Mouse (Mus musculus) right cerebral cortex, postnatal 25 days (tissue): ENCODE results near the gene Marcksl1.
"Not testable (repeated sequence)": the region's sequence is repeated elsewhere in the genome, so short reads cannot be mapped to it uniquely, and the experiment has no call there.

Experiments
- DNase-seq: peaks from one replicate; pipeline ENCODE4 v3.0.0; 2022

Gene Marcksl1

DNA sequence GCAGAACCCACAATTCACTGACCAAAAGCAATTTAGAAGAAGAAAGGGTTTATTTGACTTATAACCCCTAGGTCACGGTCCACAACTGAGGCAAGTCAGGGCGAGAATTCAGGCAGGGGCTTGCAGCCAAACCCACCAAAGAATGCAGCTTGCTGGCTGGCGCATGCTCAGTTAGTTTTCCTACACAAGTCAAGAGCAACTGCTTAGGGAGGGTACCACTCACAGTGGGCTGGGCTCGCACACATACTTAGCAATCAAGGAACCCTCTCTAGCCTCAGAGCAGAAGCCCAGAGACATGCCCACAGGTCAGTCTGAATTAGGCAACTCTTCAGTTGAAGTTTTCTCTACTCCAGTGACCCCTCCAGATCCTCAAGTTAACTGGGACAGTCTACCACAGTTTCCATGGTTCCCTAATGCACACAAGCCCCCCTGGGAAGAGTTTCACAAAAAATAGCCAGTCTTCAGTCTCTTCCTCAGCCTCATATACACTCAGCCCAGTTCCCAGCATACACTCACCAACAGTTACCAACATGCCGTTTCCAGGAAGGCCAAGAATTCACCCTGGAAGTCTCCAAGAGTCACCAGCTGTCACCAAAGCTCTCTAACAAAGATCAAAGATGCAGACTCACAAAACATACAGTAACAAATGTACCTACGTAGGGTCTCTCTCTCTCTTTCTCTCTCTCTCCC, 2.5 kb upstream of the Marcksl1 start:
- DNase-seq, result no peak

DNA sequence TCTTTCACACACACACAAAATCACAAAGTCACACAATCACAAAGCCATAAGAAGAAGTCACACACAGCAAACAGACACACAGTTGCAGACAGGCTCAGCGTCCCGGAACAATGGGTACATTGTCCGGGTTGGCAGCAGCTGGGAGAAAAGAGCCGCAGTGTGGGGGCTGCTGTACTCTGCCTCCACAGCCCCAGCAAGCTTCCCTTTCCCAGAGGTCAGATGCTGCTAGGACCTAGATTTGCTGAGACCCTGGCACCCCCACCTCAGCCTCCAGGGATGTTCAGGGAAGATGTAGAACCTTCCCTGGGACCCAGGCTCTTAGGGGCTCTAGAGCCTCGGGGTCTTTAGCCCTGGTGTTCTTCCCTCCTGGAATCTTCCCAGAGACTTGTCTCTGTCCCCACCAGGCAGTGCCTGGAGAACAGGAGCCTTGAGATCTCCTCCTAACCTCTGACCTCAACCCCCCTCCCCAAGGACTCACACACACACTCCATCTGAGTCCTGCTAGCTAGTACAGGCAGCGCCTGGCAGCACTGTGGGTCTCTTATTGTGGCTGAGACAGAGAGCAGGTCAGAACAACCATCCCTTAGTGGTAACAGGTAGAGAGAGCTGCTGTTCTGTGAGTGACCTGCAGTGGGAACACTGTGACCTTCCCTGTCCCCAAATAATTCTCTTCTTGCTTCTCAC, 1.8 kb upstream of the Marcksl1 start:
- DNase-seq, result no peak

- no peak for DNase-seq
Observed at GRCm38 (mm10) chr4:129513891-129514290, 510 bp downstream of the Marcksl1 start.

GRCm38 (mm10) chr4:129514300-129514898, 1.0 kb downstream of the Marcksl1 start:
- peak; percentile 61 for DNase-seq

DNA sequence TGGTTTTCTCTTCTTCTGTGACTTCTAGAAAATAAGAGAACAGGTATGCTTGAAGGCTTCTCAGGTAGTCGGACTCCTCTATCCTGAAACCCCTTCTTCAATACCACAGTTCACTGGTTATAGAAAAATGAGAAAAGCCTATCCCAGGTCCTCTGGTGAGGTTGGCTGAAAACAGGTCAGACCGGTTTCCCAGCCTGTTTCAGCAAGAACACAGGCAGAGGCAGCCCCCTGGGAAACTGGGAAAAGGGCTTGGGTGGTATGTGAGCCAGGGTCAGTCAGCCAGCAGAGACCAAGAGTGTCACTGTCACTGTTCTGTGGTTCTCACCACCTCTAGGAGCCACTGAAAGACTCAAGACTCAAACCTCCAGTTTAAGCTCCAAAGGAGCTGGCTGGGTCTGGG, 3.5 kb downstream of the Marcksl1 start:
- no peak for DNase-seq

- DNase-seq, result no peak
Observed at GRCm38 (mm10) chr4:129518519-129518918, 5.1 kb downstream of the Marcksl1 start.

DNA sequence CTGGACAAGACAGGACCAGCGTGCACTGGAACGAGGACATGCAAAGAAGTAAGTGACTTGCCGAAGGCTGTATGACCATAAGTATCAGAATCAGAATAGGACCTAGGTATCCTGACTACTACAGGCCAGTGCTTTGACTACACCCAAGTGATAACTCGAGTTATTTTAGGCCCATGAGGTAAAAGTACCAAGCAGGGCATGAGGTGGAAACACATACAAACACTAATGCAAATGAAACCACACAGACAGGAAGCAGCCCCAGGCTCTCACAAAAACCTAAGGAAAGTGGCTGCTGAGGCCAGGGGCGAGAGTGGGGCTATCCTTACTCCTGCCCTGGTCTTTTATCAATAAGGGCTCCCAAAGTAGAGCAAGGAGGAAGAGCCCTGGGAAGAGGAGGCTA, 12.0 kb downstream of the Marcksl1 start:
- no peak for DNase-seq

DNA sequence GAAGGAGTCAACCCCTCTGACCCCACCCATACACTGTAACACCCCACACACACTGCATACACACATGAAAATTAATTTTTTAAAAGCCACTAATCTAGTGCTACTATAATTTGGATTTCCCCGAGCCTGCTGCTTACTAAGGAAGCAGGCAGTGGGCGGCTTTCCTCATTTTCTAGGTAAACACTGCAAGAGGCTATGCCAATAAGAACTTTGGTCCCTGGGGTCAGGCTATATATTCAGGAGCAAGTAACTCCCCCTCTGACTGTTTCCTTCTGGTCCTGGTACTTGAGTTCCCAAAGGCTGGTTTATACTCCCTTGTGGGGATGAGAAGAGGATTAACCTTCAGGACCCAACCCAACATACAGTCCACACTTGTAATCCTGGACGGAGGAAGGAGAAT, 12.5 kb downstream of the Marcksl1 start:
- DNase-seq, result no peak

GRCm38 (mm10) chr4:129528901-129529300, 15.5 kb downstream of the Marcksl1 start:
- DNase-seq, result not testable (repeated sequence)

GRCm38 (mm10) chr4:129540012-129540411, 26.6 kb downstream of the Marcksl1 start:
- no peak for DNase-seq

- no peak for DNase-seq
Observed at GRCm38 (mm10) chr4:129541868-129542591, 28.6 kb downstream of the Marcksl1 start.

DNA sequence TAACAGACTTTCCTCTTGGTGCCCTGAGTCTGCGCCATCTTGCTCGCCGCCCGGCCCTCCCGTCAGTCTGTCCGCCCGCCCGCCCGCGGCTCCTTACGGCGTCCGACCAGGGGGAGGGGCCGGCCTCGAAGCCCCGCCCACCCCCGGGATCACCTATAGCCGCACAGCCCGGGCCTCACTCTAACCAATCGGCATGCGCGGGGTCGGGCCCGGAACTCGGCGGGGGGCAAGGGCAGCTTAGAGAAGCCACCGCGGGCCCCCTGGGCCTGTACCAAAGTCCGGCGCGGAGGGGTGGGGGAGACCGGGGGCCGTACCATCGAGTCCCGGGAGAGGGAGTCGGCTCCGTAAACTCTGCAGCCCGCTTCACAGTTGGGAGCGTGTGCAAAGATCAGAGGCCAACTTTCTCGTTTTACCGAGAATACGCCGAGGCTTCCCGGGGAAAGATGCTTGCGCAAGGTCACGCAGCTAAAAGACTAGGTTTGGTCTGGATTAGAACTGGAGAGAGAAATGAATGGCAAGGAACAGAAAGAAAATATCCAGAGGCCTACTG, 29.3 kb downstream of the Marcksl1 start, which contains the start of gene Hdac1:
Gene Hdac1, minus strand, starts transcription at position 122 of the 550 bp plus-strand sequence.
- DNase-seq, result peak; percentile 96

DNA sequence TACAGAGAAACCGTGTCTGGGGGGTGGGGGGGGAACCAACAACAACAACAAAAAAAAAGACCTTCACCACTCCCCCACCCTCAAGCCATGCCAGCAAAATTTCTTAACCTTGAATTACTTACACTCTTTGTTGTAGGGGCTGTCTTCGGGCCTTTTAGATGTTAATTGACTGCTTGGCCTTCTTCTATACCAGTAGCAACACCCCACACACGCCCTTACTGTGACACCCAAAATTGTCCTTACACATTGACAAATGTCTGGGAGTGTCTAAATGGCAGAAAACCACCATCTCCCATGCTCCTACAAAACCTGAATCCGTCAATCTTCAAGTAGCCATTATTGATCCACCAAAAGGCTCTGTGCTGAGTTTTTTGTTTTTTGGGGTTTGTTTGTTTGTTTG, 30.7 kb downstream of the Marcksl1 start:
- no peak for DNase-seq

- not testable (repeated sequence) for DNase-seq
Observed at GRCm38 (mm10) chr4:129547631-129548030, 34.2 kb downstream of the Marcksl1 start.

- no peak for DNase-seq
Observed at GRCm38 (mm10) chr4:129549306-129549705, 35.9 kb downstream of the Marcksl1 start.

- no peak for DNase-seq
Observed at GRCm38 (mm10) chr4:129550295-129550694, 36.9 kb downstream of the Marcksl1 start.

DNA sequence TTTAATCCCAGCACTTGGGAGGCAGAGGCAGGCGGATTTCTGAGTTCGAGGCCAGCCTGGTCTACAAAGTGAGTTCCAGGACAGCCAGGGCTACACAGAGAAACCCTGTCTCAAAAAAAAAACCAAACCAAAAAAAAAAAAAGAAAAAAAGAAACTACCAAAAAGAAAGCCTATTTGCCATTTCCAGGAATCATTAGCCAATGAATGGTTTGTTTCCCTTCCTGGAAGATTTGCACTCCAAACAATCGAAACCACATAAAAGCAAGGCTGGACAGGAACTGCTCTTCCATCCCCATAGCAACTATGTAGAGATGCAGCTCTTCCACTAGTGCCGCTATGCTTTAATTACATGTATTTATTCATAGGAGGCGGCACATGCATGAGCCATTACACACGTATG, 41.1 kb downstream of the Marcksl1 start:
- DNase-seq, result not testable (repeated sequence)

- peak; percentile 27 for DNase-seq
Observed at GRCm38 (mm10) chr4:129555421-129555861, 42.1 kb downstream of the Marcksl1 start.

DNA sequence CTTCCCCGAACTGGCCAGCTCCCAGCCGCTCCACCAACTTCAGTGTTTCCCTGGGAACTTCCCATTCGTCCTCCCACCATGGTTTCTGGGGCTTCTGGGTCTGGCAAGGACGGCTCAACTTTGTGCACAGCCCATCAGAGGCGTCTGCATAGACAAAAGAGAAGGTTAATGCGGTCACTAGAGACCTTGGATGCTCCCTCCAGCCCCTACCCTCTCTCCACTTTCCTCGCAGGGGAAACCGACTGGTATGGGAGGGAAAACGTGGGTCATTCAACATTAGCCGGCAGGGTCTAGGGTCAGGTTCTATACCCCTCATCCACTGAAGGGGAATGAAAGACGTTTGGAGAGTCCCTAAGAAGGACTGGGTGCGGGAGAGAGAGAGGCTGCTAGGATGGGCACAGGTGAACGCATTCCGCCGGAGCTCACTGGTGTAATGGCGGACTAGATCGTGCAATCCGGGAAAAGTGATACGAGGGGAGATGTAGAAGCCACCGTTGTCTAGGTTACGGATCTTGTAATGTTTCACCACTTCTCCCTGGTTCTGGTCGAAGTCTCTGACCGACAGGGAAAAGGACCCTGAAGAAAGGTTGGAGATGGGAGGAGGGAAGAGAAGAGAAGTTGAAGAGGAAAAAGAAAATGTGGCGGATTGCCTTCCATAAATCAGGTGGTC, 42.6 kb downstream of the Marcksl1 start:
- peak; percentile 27 for DNase-seq

DNA sequence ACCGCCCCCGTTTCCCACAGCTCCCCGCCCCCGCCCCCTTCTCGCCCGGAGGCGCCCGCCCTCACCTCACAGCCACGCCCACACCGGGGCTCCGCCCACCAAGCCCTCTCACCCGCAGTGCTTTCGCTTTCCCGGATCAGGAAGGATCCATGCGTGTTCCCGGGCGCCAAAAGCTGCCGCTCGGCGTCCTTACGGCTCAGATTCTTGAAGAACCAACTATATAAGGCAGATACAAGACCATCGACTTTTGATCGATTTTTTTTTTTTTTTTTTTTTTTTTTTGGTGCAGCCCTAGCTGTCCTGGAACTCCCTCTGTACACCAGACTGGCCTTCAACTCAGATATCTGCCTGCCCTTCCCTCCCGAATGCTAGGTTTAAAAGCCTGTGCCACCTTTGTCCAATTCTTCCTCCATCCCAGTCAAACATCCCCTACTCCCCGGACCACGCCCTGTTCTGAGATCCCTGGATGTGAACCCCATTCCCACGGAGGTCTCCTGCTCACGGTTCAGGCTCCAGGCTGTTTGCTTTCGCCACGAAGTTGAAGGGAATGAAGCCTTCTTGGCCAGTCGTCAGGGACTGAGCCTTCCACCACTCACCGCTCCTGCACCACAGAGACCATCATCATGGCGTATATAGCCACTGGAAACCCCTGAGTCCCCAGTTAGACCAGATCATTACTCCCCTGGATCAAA, 43.3 kb downstream of the Marcksl1 start:
- DNase-seq, result peak; percentile 77

- DNase-seq, result no peak
Observed at GRCm38 (mm10) chr4:129557256-129557808, 44.0 kb downstream of the Marcksl1 start.
